Mouse (Mus musculus) MEL (cell line): ENCODE results near the gene Rprd2. TPM values are rescaled to one million over a fixed set of nuclear protein-coding genes. Genes with fewer than 3 reads are reported as not detected.

Source experiments
- DNase-seq: peaks from one replicate; pipeline ENCODE4 v3.0.0; 2011; ENCODE audit warnings: low read depth, low spot score
- H3K27ac ChIP-seq: 2 replicates; pipeline ENCODE4 v1.5.1; 2012; ENCODE audit warnings: low read depth, mild to moderate bottlenecking, control low read depth, low read length, moderate library complexity; ENCODE audit not compliant: control insufficient read depth
- H3K27me3 ChIP-seq, 2 experiments: fragments of 150-350 bp in 1 of 2; sonication (generic) in 1 of 2; 2 replicates each; pipeline ENCODE4 v1.6.1; 2012; ENCODE audit warnings: low read length in 2 of 2, mild to moderate bottlenecking in 2 of 2, improper control_type of control experiment in 1 of 2, moderate library complexity in 1 of 2; ENCODE audit not compliant: insufficient read depth in 2 of 2, control insufficient read depth in 1 of 2
- H3K36me3 ChIP-seq, 2 experiments: 2 replicates each; pipeline ENCODE4 v1.6.1; 2012 to 2014; ENCODE audit warnings: low read length in 2 of 2, improper control_type of control experiment in 1 of 2, inconsistent platforms in 1 of 2, mild to moderate bottlenecking in 1 of 2; ENCODE audit not compliant: insufficient read depth in 2 of 2, control insufficient read depth in 1 of 2
- H3K4me1 ChIP-seq, 2 experiments: fragments of 150-350 bp in 1 of 2; sonication (generic) in 1 of 2; 2 replicates each; pipeline ENCODE4 v1.6.1; 2012; ENCODE audit warnings: low read length in 2 of 2, improper control_type of control experiment in 1 of 2, mild to moderate bottlenecking in 1 of 2; ENCODE audit not compliant: insufficient read depth in 2 of 2, control insufficient read depth in 1 of 2
- H3K4me3 ChIP-seq, 2 experiments: fragments of 150-350 bp in 1 of 2; sonication (generic) in 1 of 2; 2 replicates each; pipeline ENCODE4 v1.5.1; 2012; ENCODE audit warnings: low read depth in 2 of 2, low read length in 2 of 2, mild to moderate bottlenecking in 2 of 2, moderate library complexity in 2 of 2, control low read depth in 1 of 2, improper control_type of control experiment in 1 of 2; ENCODE audit not compliant: control insufficient read depth in 1 of 2, insufficient read depth in 1 of 2
- H3K79me2 ChIP-seq: 2 replicates; pipeline ENCODE4 v1.6.1; 2012; ENCODE audit warnings: mild to moderate bottlenecking, low read length, moderate library complexity; ENCODE audit not compliant: control insufficient read depth, poor library complexity, insufficient read depth
- H3K9ac ChIP-seq: 2 replicates; pipeline ENCODE4 v1.6.1; 2012; ENCODE audit warnings: low read depth, mild to moderate bottlenecking, control low read depth, low read length, moderate library complexity; ENCODE audit not compliant: control insufficient read depth, poor library complexity, severe bottlenecking
- H3K9me3 ChIP-seq: fragments of 150-350 bp; sonication (generic); replicated peaks from 2 replicates; pipeline ENCODE4 v1.6.1; 2012; ENCODE audit warnings: mild to moderate bottlenecking, low read length, improper control_type of control experiment, moderate library complexity; ENCODE audit not compliant: insufficient read depth
- BHLHE40 ChIP-seq: IDR thresholded peaks from 2 replicates; pipeline ENCODE4 v1.6.1; 2012; ENCODE audit warnings: low read depth, mild to moderate bottlenecking, inconsistent platforms, low read length, improper control_type of control experiment, borderline replicate concordance
- CHD2 ChIP-seq: IDR thresholded peaks from 2 replicates; pipeline ENCODE4 v1.6.1; 2011; ENCODE audit warnings: low read length, improper control_type of control experiment
- CTCF ChIP-seq, 3 experiments: IDR thresholded peaks in 2 of 3; conservative IDR thresholded peaks in 1 of 3; 2 replicates each; pipeline ENCODE4 v1.5.1; 2011 to 2012; ENCODE audit warnings: low read length in 3 of 3, low read depth in 2 of 3, mild to moderate bottlenecking in 2 of 3, improper control_type of control experiment in 1 of 3, inconsistent platforms in 1 of 3, mixed read lengths in 1 of 3, moderate library complexity in 1 of 3; ENCODE audit not compliant: control insufficient read depth in 1 of 3, insufficient read depth in 1 of 3, poor library complexity in 1 of 3, severe bottlenecking in 1 of 3
- ELF1 ChIP-seq: IDR thresholded peaks from 2 replicates; pipeline ENCODE4 v1.6.1; 2014; ENCODE audit warnings: low read depth, mild to moderate bottlenecking, inconsistent platforms, low read length, improper control_type of control experiment, moderate library complexity
- ETS1 ChIP-seq: IDR thresholded peaks from 2 replicates; pipeline ENCODE4 v1.6.1; 2012; ENCODE audit warnings: low read depth, mild to moderate bottlenecking, inconsistent platforms, low read length, improper control_type of control experiment, moderate library complexity
- GABPA ChIP-seq: IDR thresholded peaks from 2 replicates; pipeline ENCODE4 v1.6.1; 2012; ENCODE audit warnings: low read depth, mild to moderate bottlenecking, inconsistent platforms, low read length, improper control_type of control experiment, moderate library complexity
- HCFC1 ChIP-seq: IDR thresholded peaks from 2 replicates; pipeline ENCODE4 v1.6.1; 2012; ENCODE audit warnings: low read depth, mild to moderate bottlenecking, inconsistent platforms, low read length, improper control_type of control experiment, moderate library complexity
- MAFK ChIP-seq: IDR thresholded peaks from 2 replicates; pipeline ENCODE4 v1.6.1; 2011; ENCODE audit warnings: low read depth, mild to moderate bottlenecking, low read length, improper control_type of control experiment, borderline replicate concordance
- MAZ ChIP-seq: IDR thresholded peaks from 2 replicates; pipeline ENCODE4 v1.6.1; 2012; ENCODE audit warnings: low read depth, mild to moderate bottlenecking, inconsistent platforms, low read length, improper control_type of control experiment
- MXI1 ChIP-seq: IDR thresholded peaks from 2 replicates; pipeline ENCODE4 v1.6.1; 2011; ENCODE audit warnings: mild to moderate bottlenecking, low read depth, low read length, improper control_type of control experiment
- MYC ChIP-seq: IDR thresholded peaks from 2 replicates; pipeline ENCODE4 v1.6.1; 2011; ENCODE audit warnings: low read depth, mild to moderate bottlenecking, low read length, improper control_type of control experiment, moderate library complexity
- NRF1 ChIP-seq: IDR thresholded peaks from 2 replicates; pipeline ENCODE4 v1.6.1; 2014; ENCODE audit warnings: low read depth, mild to moderate bottlenecking, inconsistent platforms, low read length, improper control_type of control experiment, moderate library complexity; ENCODE audit not compliant: poor library complexity, insufficient read depth, severe bottlenecking
- POLR2A ChIP-seq, 2 experiments: IDR thresholded peaks; 2 replicates each; pipeline ENCODE4 v1.6.1; 2011 to 2012; ENCODE audit warnings: low read length in 2 of 2, mild to moderate bottlenecking in 2 of 2, control low read depth in 1 of 2, improper control_type of control experiment in 1 of 2, low read depth in 1 of 2, moderate library complexity in 1 of 2; ENCODE audit not compliant: control insufficient read depth in 1 of 2, insufficient read depth in 1 of 2, poor library complexity in 1 of 2
- POLR2AphosphoS2 ChIP-seq: IDR thresholded peaks from 2 replicates; pipeline ENCODE4 v1.6.1; 2011; ENCODE audit warnings: low read length, improper control_type of control experiment
- POLR2AphosphoS5 ChIP-seq: IDR thresholded peaks from 2 replicates; pipeline ENCODE4 v1.6.1; 2012; ENCODE audit warnings: low read depth, borderline replicate concordance, mild to moderate bottlenecking, inconsistent platforms, low read length, moderate library complexity, mixed read lengths
- RAD21 ChIP-seq: IDR thresholded peaks from 2 replicates; pipeline ENCODE4 v1.6.1; 2011; ENCODE audit warnings: mild to moderate bottlenecking, low read depth, low read length, improper control_type of control experiment
- RCOR1 ChIP-seq: IDR thresholded peaks from 2 replicates; pipeline ENCODE4 v1.6.1; 2012; ENCODE audit warnings: low read depth, mild to moderate bottlenecking, inconsistent platforms, low read length, improper control_type of control experiment
- SIN3A ChIP-seq: IDR thresholded peaks from 2 replicates; pipeline ENCODE4 v1.6.1; 2012; ENCODE audit warnings: low read length, improper control_type of control experiment, inconsistent platforms
- TBP ChIP-seq: IDR thresholded peaks from 2 replicates; pipeline ENCODE4 v1.8.0; 2011; ENCODE audit warnings: low read depth, low read length, improper control_type of control experiment
- UBTF ChIP-seq: IDR thresholded peaks from 2 replicates; pipeline ENCODE4 v1.6.1; 2012; ENCODE audit warnings: low read depth, mild to moderate bottlenecking, inconsistent platforms, low read length, improper control_type of control experiment, moderate library complexity, borderline replicate concordance; ENCODE audit not compliant: insufficient read depth
- USF1 ChIP-seq: IDR thresholded peaks from 2 replicates; pipeline ENCODE4 v1.6.1; 2014; ENCODE audit warnings: low read depth, mild to moderate bottlenecking, inconsistent platforms, low read length, improper control_type of control experiment, moderate library complexity
- ZNF384 ChIP-seq: IDR thresholded peaks from 2 replicates; pipeline ENCODE4 v1.6.1; 2012; ENCODE audit warnings: low read depth, mild to moderate bottlenecking, inconsistent platforms, low read length, improper control_type of control experiment
- polyA plus RNA-seq, 2 experiments: library from polyadenylated mRNA; stranded (reverse) in 1 of 2; unstranded in 1 of 2; fragments of >175 nt in 1 of 2; fragments of >200 nt in 1 of 2; gene quantifications; 2 replicates each; pipeline versions ENCODE4 v1.2.1 to v1.2.4; 2012; ENCODE audit warnings: low replicate concordance in 2 of 2, low read depth in 1 of 2; ENCODE audit not compliant: insufficient read length in 2 of 2, insufficient read depth in 1 of 2, missing spikeins in 1 of 2
- total RNA-seq: library from RNA; depleted of rRNA; stranded (reverse); fragments of 300-350 nt; gene quantifications from 2 replicates; pipeline ENCODE4 v1.2.3, GENCODE M21; 2012

Gene Rprd2
- total and polyA plus RNA-seq, 3 experiments: 16.3 to 42.0 (median 31.9) TPM

DNA sequence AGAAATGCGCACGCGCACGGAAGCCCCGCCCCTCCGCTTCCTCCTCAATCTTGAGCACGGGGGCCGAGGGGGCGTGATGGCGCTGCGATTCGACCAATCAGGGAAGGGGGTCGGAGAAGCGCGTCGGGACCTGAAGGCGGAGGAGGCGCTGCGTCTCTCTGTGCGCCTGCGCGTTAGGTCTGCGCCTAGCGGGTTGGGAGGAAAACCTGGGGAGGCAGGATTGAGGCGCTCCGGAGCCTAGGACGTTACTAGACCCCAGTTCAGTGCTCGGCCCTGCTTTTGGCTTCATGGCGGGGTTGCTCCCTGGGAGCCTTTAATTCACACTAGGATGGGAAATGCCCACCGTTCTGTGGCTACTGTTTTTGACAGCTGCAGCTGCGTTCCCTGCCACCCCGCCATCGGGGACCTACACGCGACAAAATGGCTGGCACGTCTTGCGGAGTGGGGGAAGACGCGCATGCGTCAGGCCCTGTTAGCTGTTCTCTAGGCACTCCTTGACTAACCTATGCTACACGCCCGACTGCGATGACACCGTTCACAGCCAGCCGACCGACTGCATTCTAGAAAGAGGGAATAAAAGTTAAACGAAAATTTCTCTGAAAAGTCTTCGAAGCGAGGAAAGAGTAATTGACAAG, 805 bp upstream of the Rprd2 start:
- Histone ChIP-seq H3K4me1 (peaks cover 13% of the 10 kb centered on the region in 2 experiments), H3K9me3 (no peaks in the 10 kb centered on the region), H3K79me2 (peaks cover 45% of the 10 kb centered on the region), H3K4me3 (peak overlapping the region; percentile 87 to 94), H3K36me3 (peaks cover 0 to 39% of the 10 kb centered on the region in 2 experiments; a peak in 2 of 4 replicates), H3K27ac (peak overlapping the region; percentile 98), H3K27me3 (no peaks in the 10 kb centered on the region), H3K9ac (peak overlapping the region; percentile 77)
- DNase-seq: peak; percentile 100
- TF ChIP-seq POLR2A (IDR thresholded peaks at IDR 0.05; ENCODE audit: control insufficient read depth in 1 of 2, insufficient read depth in 1 of 2, low read depth in 1 of 2, low read length in 2 of 2, poor library complexity in 1 of 2): peak; percentile 95 to 97
- TF ChIP-seq CHD2: no peak
- 0 out of 6 replicates have a peak, but pooled peaks of 1 of the 3 experiments have one; percentile 4 for TF ChIP-seq CTCF (IDR thresholded peaks at IDR 0.05 in 2 of 3, conservative IDR thresholded peaks at IDR 0.05 in 1 of 3; ENCODE audit: control insufficient read depth in 1 of 3, insufficient read depth in 1 of 3, low read depth in 2 of 3, low read length in 3 of 3, poor library complexity in 1 of 3, severe bottlenecking in 1 of 3)
- TF ChIP-seq UBTF: peak; percentile 53; the same call in 1 of the 2 replicates
- no peak for TF ChIP-seq SIN3A
- TF ChIP-seq USF1: no peak
- TF ChIP-seq POLR2AphosphoS5: peak; percentile 93
- TF ChIP-seq TBP: peak; percentile 80

GRCm38 (mm10) chr3:95818026-95818511, 594 bp downstream of the Rprd2 start:
- no peaks in the 10 kb centered on the region for H3K9me3 ChIP-seq
- TF ChIP-seq POLR2AphosphoS5: peak; percentile 37; the same call in 1 of the 2 replicates
- no peak for TF ChIP-seq GABPA
- TF ChIP-seq UBTF: 0 out of 2 replicates have a peak, but pooled peaks have one; percentile 78
- TF ChIP-seq POLR2A (IDR thresholded peaks at IDR 0.05; ENCODE audit: control insufficient read depth in 1 of 2, insufficient read depth in 1 of 2, low read depth in 1 of 2, low read length in 2 of 2, poor library complexity in 1 of 2): peak in 1 of 2 experiments; percentile 77; a peak in 2 of 4 replicates
- TF ChIP-seq TBP: peak; percentile 83
- TF ChIP-seq, all 39 proteins: peak for 4
- Histone ChIP-seq H3K4me1 (peaks cover 13% of the 10 kb centered on the region in 2 experiments), H3K27ac (peak overlapping the region; percentile 98), H3K9ac (peak overlapping the region; percentile 93), H3K27me3 (no peaks in the 10 kb centered on the region), H3K79me2 (peaks cover 57% of the 10 kb centered on the region), H3K4me3 (peak overlapping the region; percentile 87 to 94), H3K36me3 (peaks cover 0 to 39% of the 10 kb centered on the region in 2 experiments; a peak in 2 of 4 replicates)
- peak; percentile 88 for DNase-seq

DNA sequence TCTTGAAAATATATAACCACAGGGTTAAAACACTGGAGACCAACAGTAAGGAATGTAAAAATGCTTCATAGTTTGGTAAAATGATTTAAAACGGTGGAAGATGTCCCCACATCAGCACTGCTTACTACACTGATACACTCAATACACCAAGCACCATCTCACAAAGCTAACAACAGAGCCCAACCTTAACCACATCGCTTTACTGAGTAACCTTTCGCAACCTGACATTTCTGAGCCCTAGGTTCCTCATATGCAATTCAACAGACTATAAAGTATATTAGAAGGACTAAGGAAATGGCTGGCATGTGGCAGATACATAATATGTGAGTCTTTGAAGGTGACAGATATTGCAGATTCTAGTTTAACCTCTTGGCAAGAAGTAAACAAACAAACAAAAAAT, 2.0 kb downstream of the Rprd2 start:
- no peak overlapping the region for H3K27ac ChIP-seq
- H3K27me3 ChIP-seq: no peaks in the 10 kb centered on the region
- peaks cover 13% of the 10 kb centered on the region in 2 experiments for H3K4me1 ChIP-seq
- no peak overlapping the region for H3K9ac ChIP-seq
- peak overlapping the region in 1 of 2 experiments; percentile 9; a peak in 1 of 4 replicates for H3K4me3 ChIP-seq
- TF ChIP-seq UBTF (no peak), SIN3A (no peak), POLR2AphosphoS2 (no peak), MYC (no peak), USF1 (no peak), CTCF (IDR thresholded peaks at IDR 0.05 in 2 of 3, conservative IDR thresholded peaks at IDR 0.05 in 1 of 3; ENCODE audit: control insufficient read depth in 1 of 3, insufficient read depth in 1 of 3, low read depth in 2 of 3, low read length in 3 of 3, poor library complexity in 1 of 3, severe bottlenecking in 1 of 3) (no peak), MAZ (no peak), CHD2 (no peak), RCOR1 (no peak), MXI1 (no peak), RAD21 (no peak), HCFC1 (no peak), ETS1 (no peak), ZNF384 (no peak), BHLHE40 (no peak), ELF1 (no peak), MAFK (no peak), NRF1 (no peak)
- H3K79me2 ChIP-seq: peaks cover 67% of the 10 kb centered on the region
- DNase-seq: peak; percentile 67
- peaks cover 4 to 35% of the 10 kb centered on the region in 2 experiments for H3K36me3 ChIP-seq
- no peaks in the 10 kb centered on the region for H3K9me3 ChIP-seq
